Mouse (Mus musculus): ENCODE measurements around the gene Pnpla5.
A peak's percentile ranks its signal among the peaks of the same experiment; 100 is the strongest.
"Not testable (repeated sequence)": the region's sequence is repeated elsewhere in the genome, so short reads cannot be mapped to it uniquely, and the experiment has no call there.

Gene Pnpla5

DNA sequence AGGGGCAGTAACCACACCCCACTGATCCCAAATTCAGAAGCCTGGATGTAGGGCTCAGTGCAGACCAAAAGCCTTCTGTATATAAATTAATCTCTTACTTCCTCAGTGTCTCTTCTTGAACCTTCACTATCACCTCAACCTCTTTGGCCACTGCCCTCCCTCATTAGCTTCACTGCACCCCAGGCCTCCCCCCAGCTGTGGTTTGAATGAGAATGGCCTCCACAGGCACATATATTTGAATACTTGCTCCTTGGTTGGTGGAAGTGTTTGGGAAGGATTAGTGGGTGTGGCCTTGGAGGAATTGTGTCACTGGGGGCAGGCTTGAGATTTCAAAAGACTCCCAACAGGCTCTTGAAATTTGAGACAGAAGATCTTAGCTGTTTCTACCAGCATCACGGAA is 6.5 kb downstream of the Pnpla5 start:
- no peak for DNase-seq (ENCODE audit: low spot score)

DNA sequence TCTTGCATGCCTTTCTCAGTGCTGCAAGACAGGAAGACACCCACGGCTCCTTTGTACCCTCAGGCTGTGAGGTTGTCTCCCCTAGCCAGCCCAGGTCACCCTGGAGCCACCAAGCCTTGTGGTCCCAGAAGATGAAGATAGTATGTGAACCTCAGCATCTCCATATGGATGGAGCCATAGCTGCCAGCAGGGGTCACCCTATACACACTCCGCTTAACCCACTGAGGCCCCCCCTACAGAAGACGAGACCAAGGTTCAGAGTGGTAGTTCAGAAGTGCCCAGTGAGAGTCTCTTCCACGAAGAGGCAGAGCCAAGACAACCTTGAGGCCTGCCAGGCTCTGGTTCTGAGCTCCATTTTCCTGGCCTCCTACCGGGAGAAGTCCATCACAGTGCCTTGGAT is 7.2 kb downstream of the Pnpla5 start:
- no peak for DNase-seq (ENCODE audit: low spot score)

DNA sequence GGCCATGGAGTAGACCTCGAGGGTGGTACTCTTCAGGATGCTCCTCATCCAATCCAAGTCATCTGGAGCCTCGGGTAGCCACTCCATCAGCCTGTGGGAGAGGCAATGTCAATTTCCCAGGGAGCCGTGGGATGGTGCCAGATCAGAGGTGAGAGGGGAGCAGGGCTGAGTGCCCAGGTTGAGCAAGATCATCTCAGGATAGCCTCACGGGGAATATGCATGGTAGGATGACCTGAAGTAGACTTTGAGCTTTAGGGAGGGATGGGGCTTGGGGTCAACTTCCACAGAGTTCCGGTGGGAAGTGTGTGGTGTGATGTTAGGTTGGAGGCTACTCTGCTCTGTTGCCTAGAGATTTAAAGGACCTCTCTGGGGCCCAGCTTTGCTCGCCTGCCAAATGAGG is 9.1 kb downstream of the Pnpla5 start:
- no peak for DNase-seq (ENCODE audit: low spot score)

DNA sequence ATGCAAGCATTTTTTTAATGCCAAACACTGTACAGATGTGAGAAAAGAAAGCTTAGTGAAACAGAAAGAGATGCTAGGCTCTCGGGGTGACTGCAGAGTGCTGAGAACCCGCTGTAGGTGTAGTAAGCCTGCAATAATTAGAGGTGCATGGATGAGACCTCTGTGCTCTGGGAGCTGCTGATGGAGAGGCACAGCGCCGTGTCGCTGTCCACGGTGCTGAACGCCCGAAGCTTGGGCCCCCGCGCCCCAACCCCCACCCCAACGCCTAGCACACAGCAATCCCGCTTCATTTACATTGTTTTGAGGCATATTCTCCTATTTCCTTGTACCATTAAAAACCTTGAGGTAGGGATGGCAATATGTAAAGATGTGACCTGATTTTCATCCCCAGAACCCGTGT is 14.1 kb downstream of the Pnpla5 start:
- no peak for DNase-seq (ENCODE audit: low spot score)

DNA sequence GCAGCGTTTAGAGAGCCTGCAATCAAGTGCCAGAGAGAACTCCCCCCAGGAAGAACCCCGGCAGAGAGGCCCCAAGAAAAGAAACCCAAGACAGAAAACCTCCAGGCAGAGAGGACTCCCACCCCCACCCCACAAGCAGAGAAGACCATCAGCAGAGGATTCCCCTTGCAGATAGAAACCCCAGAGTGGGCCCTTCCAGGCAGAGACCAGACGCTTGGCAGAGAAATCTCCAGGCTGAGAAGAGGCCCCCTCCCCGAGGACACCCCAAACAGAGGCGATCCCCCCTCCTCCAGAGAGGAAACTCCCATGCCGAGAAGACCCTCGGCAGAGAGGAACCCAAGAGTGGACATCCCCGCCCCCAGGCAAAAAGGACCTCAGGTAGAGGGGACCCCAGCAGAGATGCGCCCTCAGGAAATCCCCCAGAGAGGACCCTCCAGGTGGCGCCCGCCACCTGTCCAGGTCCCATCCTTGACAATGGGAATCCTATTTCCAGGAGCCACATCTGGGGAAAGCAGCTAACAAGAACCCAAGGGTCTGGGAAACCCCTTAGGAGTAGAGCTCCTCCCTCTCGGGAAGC is 17.0 kb downstream of the Pnpla5 start:
- no peak for DNase-seq (ENCODE audit: low spot score)

DNA sequence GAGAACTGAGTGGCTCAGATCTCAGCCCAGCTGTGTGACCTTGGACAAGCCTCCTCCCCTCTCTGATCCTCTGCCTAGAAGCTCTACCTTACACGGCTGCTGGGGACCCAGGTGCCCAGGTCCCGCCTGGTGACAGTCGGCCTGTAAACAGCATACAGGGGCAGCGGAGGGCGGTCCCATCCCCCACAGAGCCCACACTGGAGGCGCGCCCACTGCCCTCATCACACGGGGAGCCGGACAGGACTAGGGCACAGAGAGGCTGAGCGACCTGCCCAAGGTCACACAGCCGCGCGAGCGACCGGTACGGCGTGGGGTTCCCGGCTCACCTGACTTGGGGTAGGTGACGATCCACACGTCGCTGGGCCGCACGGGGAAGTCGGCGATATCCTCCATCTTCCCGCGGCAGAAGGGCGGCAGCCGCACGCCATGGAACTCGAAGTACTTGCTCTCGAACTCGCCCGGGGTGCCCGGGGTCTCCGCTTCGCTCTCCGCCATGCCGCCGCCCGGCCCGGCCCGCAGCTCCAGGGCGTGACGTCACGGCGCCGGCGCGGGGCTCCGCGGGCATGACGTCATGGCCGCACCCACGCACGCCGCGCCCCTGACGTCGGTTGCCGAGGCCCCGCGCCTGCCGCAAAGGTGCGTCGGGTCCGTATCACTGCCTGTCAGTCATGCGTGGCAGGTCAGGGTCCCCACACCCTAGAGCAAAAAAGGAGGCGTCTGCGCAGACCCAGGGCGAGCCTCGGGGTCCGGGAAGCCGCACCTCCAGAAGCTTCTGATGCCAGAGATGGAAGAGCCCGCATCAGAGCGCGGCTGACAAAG is 17.7 kb downstream of the Pnpla5 start, which contains the start of gene Sult4a1:
Gene Sult4a1, minus strand, starts transcription at position 650 of the 819 bp plus-strand sequence.
- no peak for DNase-seq (ENCODE audit: low spot score)

DNA sequence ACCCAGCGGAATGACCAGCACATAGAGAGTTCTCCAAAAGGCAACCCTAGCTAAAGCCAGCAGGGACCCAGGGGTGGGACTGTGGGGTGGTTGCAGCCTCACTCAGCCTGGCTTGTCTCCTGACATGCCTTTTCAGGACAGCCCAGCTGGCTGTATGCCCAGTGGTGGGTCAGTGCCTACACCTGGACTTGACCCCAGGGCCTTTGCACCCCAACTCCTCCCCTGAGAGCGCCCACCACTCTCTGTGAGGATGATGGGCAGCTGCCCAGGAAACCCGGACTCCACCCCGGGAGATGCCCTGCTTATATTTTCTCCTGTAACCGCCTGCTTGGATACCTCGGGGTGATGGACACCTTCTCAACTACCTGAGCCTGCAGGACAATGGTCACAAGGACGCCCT is 18.3 kb downstream of the Pnpla5 start:
- DNase-seq (ENCODE audit: low spot score): no peak

DNA sequence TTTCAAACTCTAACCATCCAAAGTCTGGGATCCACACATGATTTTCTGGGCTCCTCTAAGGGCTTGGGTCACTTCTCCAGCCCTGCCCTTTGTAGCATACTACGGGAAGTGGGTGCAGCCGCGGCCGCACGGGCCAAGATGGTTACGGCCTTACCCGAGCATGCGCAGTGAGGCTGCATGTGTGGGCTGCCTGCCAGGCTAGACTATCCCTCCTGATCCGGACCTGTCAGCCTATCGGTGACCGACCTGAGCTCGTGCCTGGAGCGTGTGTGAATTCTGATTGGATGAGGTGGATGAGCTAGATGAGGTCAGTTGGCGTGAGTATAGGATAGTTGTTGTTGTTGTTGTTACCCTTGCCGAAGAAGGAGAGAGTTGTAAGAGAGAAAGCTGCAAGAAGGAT is 25.4 kb downstream of the Pnpla5 start:
- DNase-seq (ENCODE audit: low spot score): not testable (repeated sequence)

DNA sequence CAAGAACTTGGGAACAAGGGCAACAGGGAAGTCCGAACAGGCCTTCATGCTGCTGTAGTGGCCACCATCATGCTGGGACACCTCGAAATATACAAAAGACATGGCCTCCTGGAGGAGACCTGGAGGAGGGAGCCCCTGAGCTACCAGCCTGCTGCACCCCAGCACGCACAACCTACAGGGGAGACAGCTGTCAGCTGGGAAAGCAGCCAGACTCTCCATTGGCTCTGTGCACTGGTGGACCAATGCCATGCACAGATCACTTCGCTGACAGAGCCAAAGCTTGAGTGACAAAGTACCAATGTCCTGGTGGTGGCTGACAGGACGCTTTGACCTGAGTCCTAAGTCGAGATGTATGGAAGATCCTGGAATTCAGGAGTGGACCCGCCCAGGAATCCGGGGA is 26.9 kb downstream of the Pnpla5 start:
- DNase-seq (ENCODE audit: low spot score): no peak

DNA sequence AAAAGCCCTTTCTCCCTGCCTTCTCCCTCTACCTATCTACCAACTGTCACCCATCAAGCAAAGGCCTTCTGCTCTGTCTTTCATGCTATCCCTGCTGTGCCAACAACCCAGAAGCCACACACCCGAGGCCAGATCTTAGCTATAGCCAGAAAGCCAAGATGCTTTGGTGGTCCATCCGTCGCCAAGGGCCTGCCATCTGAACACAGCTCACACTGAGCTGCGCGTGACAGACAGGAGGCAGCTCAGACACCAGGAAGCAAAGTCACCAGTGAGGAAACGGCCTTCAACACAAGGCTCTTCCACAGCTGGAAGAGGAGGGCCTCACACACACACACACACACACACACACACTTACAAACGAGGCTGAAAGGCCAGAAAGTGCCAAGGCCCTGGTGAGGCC is 28.1 kb downstream of the Pnpla5 start:
- DNase-seq (ENCODE audit: low spot score): no peak

DNA sequence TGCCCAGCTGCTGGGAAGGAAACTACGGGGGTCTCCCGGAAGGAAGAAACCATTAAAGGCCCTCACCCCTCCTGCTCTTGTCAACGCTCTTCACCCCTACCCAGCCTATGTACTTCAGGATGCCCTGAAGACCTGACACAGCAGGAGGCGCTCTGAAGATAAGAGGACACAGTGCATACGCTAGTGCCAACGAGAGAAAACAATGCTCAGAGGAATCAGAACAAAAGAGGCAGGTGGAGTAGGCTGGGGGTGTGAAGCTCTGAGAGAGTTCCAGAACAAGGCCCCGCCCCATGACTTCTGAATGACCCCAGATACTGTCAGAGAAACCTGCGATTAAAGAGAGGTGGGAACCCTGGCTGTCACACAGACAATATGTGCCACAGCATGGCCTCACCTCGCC is 36.2 kb downstream of the Pnpla5 start:
- no peak for DNase-seq (ENCODE audit: low spot score)

DNA sequence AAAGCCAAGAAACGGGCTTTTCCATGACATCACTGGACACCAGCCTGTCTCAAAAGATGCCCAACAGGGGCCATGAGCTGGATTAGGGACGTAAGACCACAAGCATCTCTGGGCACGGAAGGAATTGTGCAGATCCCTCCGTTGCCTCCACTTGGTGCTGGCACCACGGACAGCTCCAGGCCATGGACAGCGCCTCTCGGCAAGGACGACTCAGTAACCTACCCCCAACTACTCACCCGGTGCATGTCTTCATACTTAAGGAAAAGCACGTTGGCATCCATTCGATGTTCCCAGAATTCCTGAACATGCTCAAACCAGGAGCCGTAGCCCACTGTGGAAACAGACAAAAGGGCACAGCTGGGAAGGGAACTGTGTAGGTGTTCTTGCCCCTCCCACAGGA is 36.6 kb downstream of the Pnpla5 start:
- no peak for DNase-seq (ENCODE audit: low spot score)

DNA sequence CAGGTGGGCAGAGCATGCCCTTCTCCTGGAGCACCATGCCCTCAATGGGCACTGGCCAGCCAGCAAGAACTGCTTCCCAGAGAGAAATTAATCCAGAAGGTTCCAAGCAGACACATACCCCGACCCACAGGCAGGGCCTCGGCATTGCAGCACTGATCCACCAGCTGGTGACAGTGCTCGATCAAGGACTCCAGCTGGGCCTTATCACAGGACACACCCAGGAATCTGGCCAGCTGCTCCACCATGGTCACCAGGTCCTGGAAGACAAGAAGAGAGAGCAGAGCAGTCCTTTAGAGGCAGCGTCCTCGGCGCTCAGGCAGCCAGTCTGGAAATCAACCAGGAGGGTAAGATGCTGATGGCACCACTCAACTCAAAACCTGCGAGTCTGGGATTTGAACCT is 42.9 kb downstream of the Pnpla5 start:
- no peak for DNase-seq (ENCODE audit: low spot score)

DNA sequence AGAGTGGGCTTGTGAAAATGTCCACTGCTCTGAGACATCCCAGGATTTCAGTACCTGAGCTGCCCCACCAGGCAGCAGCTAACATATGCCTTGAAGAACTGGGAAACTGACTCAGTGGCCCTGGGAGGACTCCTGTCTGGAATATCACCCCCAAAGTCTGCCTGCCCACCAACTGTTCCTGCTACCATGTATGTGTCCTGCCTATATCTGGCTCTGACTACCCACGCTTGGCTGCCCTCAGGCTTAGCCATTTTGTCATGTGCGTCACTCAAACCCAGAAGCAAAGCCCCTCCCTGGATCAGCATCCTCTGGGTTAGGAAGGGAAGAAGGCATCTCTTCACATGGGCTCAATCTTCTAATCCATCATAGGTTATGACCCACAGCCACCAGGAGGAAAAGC is 43.5 kb downstream of the Pnpla5 start:
- DNase-seq (ENCODE audit: low spot score): no peak

DNA sequence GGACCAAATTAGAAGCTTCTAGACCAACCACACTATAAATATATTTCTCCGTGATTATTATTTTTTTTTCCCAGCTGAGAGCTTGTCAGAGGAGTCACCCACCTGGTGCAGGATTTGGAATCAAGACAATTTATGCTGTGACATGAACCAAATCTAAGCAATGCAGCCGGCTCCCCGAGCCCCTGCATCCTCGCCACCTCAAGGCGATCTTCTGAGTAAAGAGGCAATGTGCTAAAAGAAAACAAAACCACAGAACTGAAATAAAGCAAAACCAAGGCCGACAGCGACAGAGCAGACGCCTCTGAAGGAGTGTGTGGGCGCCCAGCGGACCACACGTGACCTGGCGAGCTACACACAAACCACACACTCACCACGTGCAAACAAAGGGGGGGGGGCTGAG is 44.3 kb downstream of the Pnpla5 start:
- DNase-seq (ENCODE audit: low spot score): no peak

DNA sequence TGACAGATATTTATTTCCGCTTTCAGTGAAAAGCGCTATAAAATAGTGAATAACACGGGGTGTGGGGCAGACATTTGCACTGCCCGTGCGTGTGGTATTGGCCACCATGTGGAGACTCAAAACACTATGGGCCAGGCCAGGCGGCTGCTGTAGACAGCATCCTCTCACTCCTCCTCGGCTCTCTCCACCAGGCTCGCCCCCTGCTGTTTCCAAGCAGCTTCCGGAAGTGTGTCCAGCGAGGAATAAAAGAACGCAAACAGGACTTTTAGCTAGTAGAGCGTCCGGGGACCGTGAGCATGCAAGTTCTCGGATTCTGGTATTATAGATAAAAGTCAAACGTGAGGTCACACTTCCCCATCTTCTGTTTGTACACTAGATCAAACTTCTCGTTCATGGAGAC is 45.8 kb downstream of the Pnpla5 start:
- no peak for DNase-seq (ENCODE audit: low spot score)

DNA sequence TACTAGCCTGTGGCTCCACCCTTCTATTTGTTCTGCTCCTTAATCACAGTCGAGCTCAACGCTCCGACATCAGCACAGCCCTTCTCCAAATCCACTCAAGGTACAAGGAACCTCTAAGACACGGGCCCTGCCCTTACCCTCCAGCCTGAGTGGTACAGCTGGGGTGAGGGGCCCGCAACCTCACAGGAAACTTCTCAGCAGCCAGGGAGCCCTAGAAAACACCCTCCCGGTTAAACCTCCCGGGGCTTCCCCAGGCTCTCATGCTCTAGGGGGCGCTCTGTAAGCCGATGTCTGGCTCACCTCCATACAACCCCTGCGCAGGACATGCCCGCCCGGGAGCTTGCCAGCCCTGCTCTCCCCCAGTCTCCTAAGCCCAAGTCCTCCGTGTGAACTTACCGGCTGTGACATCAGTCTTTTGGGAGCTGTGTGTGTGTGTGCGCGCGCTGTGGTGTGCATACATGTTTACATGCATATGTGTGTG is 48.2 kb downstream of the Pnpla5 start:
- DNase-seq (ENCODE audit: low spot score): no peak

DNA sequence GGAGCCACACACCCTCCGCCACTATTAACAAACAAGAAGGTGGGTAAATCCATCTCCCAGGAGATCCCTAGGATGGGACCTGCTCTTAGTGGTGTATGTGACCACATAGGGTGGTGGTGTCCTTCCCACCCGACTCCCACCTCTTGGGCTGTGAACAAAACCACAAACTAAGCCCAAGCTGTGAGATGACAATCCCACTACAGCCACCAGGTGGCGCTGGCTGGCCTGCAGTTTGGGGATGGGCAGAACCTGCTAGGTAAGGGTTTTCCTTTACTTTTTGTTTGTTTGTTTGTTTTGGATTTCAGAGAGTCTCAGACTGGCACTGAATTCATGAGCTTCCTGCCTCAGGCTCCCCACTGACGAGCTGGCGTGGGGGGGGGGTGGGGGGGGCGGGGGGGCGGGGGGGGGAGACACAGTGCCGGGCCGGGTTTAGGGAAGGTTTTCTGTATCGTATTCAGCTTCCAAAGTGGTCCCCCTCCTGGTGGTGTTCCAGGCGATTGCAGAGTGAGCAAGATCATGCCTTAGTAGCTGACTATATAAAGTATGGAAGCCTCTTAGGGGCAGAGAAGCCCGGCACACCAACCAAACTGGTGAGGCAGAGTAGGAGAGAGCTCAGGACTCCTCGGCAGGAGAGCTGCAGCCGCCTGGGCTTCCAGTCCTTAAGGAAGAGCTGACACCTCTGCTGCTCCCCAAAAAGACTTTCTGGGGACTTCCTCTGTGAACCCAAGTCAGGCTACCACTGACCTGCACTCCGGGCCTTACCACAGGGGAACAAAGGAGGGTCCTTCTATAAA is 48.9 kb downstream of the Pnpla5 start:
- DNase-seq (ENCODE audit: low spot score): peak; percentile 48

DNA sequence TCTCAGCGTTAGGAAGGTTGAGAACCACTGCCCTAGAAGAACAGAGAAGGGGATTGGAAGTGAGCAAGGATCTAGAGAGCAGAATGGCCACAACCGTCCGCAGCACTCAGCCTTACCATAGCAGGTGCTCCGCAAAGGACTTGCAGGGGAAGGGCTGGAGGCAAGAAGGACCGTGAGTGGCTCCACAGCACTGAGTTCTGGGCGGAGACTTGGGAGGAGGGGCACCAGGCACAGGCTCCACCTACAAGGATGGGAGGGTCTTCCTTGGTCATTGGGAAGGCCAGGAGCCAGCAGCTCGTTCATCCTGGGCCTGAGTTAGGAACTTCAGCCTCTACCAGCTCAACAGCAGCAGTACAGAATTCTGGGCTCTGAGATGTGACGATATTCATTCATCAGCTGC is 49.9 kb downstream of the Pnpla5 start:
- no peak for DNase-seq (ENCODE audit: low spot score)

DNA sequence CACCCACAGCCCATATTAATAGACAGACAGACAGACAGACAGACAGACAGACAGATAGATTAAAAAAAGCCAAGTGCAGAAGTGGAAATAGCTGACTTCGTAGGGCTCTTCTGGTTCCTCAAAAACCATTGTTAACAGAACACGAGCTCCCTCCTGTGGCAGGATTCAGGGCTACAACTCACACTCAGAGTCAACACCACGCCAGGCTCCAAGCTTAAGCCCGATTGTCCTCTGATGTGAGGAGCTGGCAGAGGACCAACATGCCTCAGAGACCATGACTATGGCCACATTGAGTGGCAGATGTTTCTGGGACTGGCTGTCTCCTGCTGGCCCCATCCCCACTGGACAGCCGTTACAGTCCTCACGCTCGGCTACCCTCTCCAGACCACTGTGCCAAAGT is 50.7 kb downstream of the Pnpla5 start:
- DNase-seq (ENCODE audit: low spot score): peak; percentile 25

DNA sequence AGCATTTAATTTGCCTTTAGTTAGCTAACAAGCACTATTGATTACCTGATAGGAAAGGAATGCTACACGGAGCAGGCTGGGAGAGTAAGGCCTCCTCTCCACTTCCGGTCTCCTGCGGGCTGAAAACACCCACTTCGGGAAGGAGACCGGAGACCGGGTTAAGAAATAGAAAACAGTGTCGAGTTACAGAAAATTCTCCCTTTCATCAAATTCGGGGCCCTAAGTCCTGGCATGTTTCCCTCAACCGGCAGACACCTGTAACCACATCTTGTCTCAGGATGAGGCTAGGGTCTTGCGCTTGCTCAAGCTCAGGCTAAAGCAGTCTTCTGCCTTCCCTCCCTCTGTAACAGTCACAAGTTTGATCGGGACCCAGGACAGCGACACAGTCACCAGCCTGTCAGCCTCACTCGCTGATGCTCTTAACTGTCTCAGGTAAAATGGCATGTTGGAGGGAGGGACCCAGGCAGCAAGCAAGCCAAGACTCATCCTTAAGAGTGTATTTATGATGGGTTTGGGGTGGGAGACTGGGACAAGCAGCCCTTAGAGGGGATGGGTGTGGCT is 52.8 kb downstream of the Pnpla5 start:
- DNase-seq (ENCODE audit: low spot score): no peak

DNA sequence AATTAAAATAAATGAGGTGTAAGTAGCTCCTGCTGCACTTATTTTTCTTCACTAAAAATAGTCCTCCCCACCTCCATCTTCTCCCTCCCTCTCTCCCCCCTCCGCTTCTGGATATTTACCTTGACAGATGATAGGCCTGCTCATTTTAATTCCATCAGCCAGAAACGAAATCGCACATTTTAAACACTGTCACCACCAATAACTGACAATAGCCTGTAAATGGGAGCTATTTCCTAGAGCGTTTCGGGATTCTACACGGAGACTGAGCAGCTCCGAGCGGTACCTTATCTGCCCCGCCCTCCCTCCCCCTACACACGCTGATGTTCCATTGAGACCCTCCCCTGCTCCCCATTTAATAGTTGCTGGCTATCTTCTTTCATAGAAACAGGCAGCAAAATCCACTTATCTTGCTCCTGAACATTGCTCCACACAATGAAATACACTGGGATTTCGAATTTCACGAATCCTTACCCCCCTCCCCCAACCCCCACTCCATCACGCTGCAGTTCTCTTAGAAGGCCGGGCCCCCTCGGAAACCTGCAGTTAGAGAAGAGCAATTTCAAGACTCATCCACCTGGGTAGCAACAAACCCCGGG is 53.4 kb downstream of the Pnpla5 start:
- DNase-seq (ENCODE audit: low spot score): no peak
